Mouse (Mus musculus): ENCODE measurements around the gene App. TPM values are rescaled to one million over a fixed set of nuclear protein-coding genes. Genes with fewer than 3 reads are reported as not detected.

Gene App
- total and polyA plus RNA-seq, 2 experiments, result 28.9 to 29.9 TPM

DNA sequence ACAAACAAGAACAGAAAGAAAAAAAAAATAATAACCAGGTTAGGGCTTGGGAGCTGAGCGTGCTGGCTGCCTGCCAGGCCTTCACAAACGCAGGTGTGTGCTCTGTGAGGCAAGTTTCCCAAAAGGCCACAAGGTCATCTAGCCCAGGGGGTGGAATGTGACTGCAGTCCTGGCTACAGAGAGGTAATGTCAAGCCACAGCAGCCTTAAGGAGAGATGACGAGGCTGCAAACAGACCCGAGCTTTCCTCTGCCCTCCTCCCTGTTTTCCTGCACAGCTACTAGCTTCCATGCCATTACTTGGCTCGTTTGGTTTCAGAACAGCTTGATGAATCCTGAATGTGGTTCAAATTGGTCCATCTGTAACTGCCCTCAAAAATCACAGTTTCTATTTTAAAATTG, 4.7 kb downstream of the App start:
- TF ChIP-seq CTCF (IDR thresholded peaks at IDR 0.05; ENCODE audit: low read depth, low read length) (no peak), POLR2A (IDR thresholded peaks at IDR 0.05; ENCODE audit: extremely low read depth, insufficient read depth, low read length) (no peak)
- peaks cover 7% of the 10 kb centered on the region; the same call in 1 of the 2 replicates for H3K79me2 ChIP-seq (ENCODE audit: control insufficient read depth, insufficient read depth, low read length)
- 18% methylated on average over 5 of the region's 5 CpGs for WGBS
- no peaks in the 10 kb centered on the region for H3K36me3 ChIP-seq (ENCODE audit: control insufficient read depth, insufficient read depth, low read length)
- no peak overlapping the region for H3K4me3 ChIP-seq (ENCODE audit: insufficient read depth, low read depth, low read length)
- peaks cover 5% of the 10 kb centered on the region for H3K4me1 ChIP-seq (ENCODE audit: control insufficient read depth, insufficient read depth, low read length)
- H3K9ac ChIP-seq (ENCODE audit: low read depth, low read length), result no peak overlapping the region
- DNase-seq (ENCODE audit: extremely low read depth, low read depth, low spot score), result no peak
- H3K27me3 ChIP-seq (ENCODE audit: control insufficient read depth, insufficient read depth, low read length), result no peaks in the 10 kb centered on the region
- no peak overlapping the region for H3K27ac ChIP-seq (replicated peaks; ENCODE audit: insufficient read depth, low read depth, low read length)

DNA sequence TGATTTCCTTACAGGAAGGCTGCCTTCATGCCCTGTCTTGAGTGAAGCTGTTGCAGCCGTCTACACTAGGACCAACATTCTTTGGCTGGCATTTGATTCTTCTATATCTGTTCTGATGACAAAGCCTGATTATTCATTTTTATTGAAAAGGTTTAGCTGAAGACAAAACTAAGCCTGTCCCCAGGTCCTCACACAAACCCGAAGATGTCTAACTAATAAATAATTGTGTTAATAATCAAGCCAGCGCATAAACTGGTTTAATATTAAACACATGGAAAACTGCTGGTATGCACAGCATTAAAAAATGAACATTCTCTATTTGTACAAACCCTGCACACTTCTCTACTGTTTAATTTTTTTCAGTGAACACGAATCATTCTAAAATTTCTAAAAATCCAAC, 7.4 kb downstream of the App start:
- H3K27ac ChIP-seq (replicated peaks; ENCODE audit: insufficient read depth, low read depth, low read length), result no peak overlapping the region
- 78% methylated on average over 4 of the region's 4 CpGs for WGBS
- H3K36me3 ChIP-seq (ENCODE audit: control insufficient read depth, insufficient read depth, low read length), result no peaks in the 10 kb centered on the region
- no peak for DNase-seq (ENCODE audit: extremely low read depth, low read depth, low spot score)
- peaks cover 5% of the 10 kb centered on the region for H3K4me1 ChIP-seq (ENCODE audit: control insufficient read depth, insufficient read depth, low read length)
- H3K79me2 ChIP-seq (ENCODE audit: control insufficient read depth, insufficient read depth, low read length), result peaks cover 7% of the 10 kb centered on the region; the same call in 1 of the 2 replicates
- TF ChIP-seq CTCF (IDR thresholded peaks at IDR 0.05; ENCODE audit: low read depth, low read length) (no peak), POLR2A (IDR thresholded peaks at IDR 0.05; ENCODE audit: extremely low read depth, insufficient read depth, low read length) (no peak)
- no peak overlapping the region for H3K9ac ChIP-seq (ENCODE audit: low read depth, low read length)
- no peaks in the 10 kb centered on the region for H3K27me3 ChIP-seq (ENCODE audit: control insufficient read depth, insufficient read depth, low read length)
- no peak overlapping the region for H3K4me3 ChIP-seq (ENCODE audit: insufficient read depth, low read depth, low read length)

DNA sequence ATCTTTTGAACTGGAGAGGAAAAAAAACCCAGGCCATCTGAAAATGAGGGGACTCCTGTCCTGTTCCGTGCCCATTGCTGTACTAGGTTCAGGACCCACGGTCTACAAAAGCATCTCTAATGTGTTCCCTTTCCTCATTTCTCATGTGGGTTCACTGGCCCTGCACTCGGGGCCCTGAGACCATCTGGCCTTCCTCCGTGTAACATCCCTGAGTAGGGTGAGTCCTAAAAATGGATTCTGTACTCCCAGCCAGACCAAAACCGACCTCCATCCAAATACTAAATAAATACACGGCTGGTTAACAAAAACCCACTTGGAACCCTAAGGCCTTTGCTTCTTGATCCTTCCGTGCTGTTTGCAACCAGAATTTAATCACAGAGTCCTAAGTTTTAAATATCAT, 7.9 kb downstream of the App start:
- TF ChIP-seq CTCF (IDR thresholded peaks at IDR 0.05; ENCODE audit: low read depth, low read length) (no peak), POLR2A (IDR thresholded peaks at IDR 0.05; ENCODE audit: extremely low read depth, insufficient read depth, low read length) (no peak)
- Histone ChIP-seq H3K4me1 (ENCODE audit: control insufficient read depth, insufficient read depth, low read length) (peaks cover 5% of the 10 kb centered on the region), H3K27me3 (ENCODE audit: control insufficient read depth, insufficient read depth, low read length) (no peaks in the 10 kb centered on the region), H3K27ac (replicated peaks; ENCODE audit: insufficient read depth, low read depth, low read length) (no peak overlapping the region), H3K79me2 (ENCODE audit: control insufficient read depth, insufficient read depth, low read length) (peaks cover 3% of the 10 kb centered on the region; the same call in 1 of the 2 replicates), H3K36me3 (ENCODE audit: control insufficient read depth, insufficient read depth, low read length) (no peaks in the 10 kb centered on the region), H3K4me3 (ENCODE audit: insufficient read depth, low read depth, low read length) (no peak overlapping the region), H3K9ac (ENCODE audit: low read depth, low read length) (no peak overlapping the region)
- no peak for DNase-seq (ENCODE audit: extremely low read depth, low read depth, low spot score)
- 82% methylated on average over 7 of the region's 7 CpGs for WGBS

DNA sequence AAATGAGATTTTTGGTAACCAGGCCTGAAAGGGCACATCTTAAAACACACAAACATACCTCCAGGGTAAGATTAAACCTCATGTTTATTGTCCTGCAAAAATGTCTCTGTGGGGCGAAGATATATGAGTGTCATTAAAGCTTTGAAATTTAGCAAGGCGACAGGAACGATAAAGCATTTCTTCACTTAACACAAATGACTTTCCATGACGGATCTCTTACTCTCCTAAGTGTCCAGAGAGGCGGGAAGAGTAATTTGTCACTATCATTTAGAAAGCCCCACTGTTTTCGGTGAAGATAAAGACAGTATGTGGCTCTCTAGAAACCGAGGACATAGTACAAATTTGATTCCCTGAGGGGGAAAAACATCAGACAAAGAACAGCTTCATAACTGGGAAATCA, 8.4 kb downstream of the App start:
- H3K27ac ChIP-seq (replicated peaks; ENCODE audit: insufficient read depth, low read depth, low read length), result no peak overlapping the region
- no peak overlapping the region for H3K4me3 ChIP-seq (ENCODE audit: insufficient read depth, low read depth, low read length)
- no peak for TF ChIP-seq CTCF (IDR thresholded peaks at IDR 0.05; ENCODE audit: low read depth, low read length)
- TF ChIP-seq POLR2A (IDR thresholded peaks at IDR 0.05; ENCODE audit: extremely low read depth, insufficient read depth, low read length), result no peak
- peaks cover 2% of the 10 kb centered on the region; the same call in 1 of the 2 replicates for H3K79me2 ChIP-seq (ENCODE audit: control insufficient read depth, insufficient read depth, low read length)
- 91% methylated on average over 7 of the region's 7 CpGs for WGBS
- H3K9ac ChIP-seq (ENCODE audit: low read depth, low read length), result no peak overlapping the region
- no peaks in the 10 kb centered on the region for H3K36me3 ChIP-seq (ENCODE audit: control insufficient read depth, insufficient read depth, low read length)
- no peaks in the 10 kb centered on the region for H3K27me3 ChIP-seq (ENCODE audit: control insufficient read depth, insufficient read depth, low read length)
- no peak for DNase-seq (ENCODE audit: extremely low read depth, low read depth, low spot score)
- H3K4me1 ChIP-seq (ENCODE audit: control insufficient read depth, insufficient read depth, low read length), result peaks cover 5% of the 10 kb centered on the region

DNA sequence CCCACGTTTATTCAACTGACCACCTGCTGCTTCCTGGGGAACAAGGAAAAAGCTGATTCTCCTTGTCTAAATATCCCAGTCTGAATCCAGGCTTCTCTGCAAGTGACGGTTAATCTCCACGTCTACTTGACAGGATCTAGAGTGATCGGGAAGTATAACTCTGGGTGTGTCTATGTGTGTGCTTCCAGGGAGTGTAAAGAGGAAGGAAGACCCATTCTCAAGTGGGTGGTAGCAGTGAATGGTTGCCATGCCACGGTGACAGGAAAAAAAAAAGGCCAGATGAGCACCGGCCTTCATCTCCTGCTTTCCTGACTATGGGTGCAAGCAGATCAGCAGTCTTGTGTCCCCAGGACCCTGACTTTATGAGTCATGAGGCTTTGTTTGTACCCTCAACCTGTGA, 10.8 kb downstream of the App start:
- no peaks in the 10 kb centered on the region for H3K27me3 ChIP-seq (ENCODE audit: control insufficient read depth, insufficient read depth, low read length)
- no peak for TF ChIP-seq POLR2A (IDR thresholded peaks at IDR 0.05; ENCODE audit: extremely low read depth, insufficient read depth, low read length)
- no peak for TF ChIP-seq CTCF (IDR thresholded peaks at IDR 0.05; ENCODE audit: low read depth, low read length)
- WGBS, result 74% methylated on average over 6 of the region's 6 CpGs
- DNase-seq (ENCODE audit: extremely low read depth, low read depth, low spot score), result no peak
- H3K9ac ChIP-seq (ENCODE audit: low read depth, low read length), result no peak overlapping the region
- H3K4me3 ChIP-seq (ENCODE audit: insufficient read depth, low read depth, low read length), result no peak overlapping the region
- H3K4me1 ChIP-seq (ENCODE audit: control insufficient read depth, insufficient read depth, low read length), result no peaks in the 10 kb centered on the region
- H3K27ac ChIP-seq (replicated peaks; ENCODE audit: insufficient read depth, low read depth, low read length), result no peak overlapping the region
- H3K79me2 ChIP-seq (ENCODE audit: control insufficient read depth, insufficient read depth, low read length), result peaks cover 1% of the 10 kb centered on the region; the same call in 1 of the 2 replicates
- no peaks in the 10 kb centered on the region for H3K36me3 ChIP-seq (ENCODE audit: control insufficient read depth, insufficient read depth, low read length)

DNA sequence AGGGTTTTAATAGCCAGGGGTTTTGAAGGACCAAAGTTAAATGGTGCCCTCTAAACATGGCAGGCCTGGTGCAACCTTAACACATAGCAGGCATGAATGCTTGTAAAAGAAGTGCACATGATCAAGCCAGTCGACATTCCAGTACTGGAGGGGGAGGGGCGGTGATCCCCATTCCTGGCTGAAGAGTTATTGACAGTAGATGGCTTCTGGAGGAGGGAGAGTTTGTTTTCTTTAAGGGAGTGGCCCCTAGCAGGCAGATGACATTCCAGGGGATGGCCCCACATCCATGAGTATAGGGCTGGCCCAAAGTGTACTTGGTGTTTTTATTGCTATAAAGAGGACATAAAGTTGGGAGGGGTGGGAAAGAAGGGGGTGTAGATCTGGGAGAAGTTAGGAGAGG, 13.4 kb downstream of the App start:
- H3K36me3 ChIP-seq (ENCODE audit: control insufficient read depth, insufficient read depth, low read length), result no peaks in the 10 kb centered on the region
- no peak for DNase-seq (ENCODE audit: extremely low read depth, low read depth, low spot score)
- H3K4me3 ChIP-seq (ENCODE audit: insufficient read depth, low read depth, low read length), result no peak overlapping the region
- H3K79me2 ChIP-seq (ENCODE audit: control insufficient read depth, insufficient read depth, low read length), result no peaks in the 10 kb centered on the region; the same call in 1 of the 2 replicates
- H3K4me1 ChIP-seq (ENCODE audit: control insufficient read depth, insufficient read depth, low read length), result no peaks in the 10 kb centered on the region
- no peak overlapping the region for H3K9ac ChIP-seq (ENCODE audit: low read depth, low read length)
- H3K27me3 ChIP-seq (ENCODE audit: control insufficient read depth, insufficient read depth, low read length), result no peaks in the 10 kb centered on the region
- WGBS, result 68% methylated on average over 2 of the region's 2 CpGs
- TF ChIP-seq POLR2A (IDR thresholded peaks at IDR 0.05; ENCODE audit: extremely low read depth, insufficient read depth, low read length), result no peak
- TF ChIP-seq CTCF (IDR thresholded peaks at IDR 0.05; ENCODE audit: low read depth, low read length), result no peak
- no peak overlapping the region for H3K27ac ChIP-seq (replicated peaks; ENCODE audit: insufficient read depth, low read depth, low read length)

All from liver, adult 2 months (tissue).